Mouse (Mus musculus) retina, adult 2 months (tissue): ENCODE measurements around the gene Olfr666.
"Not testable (repeated sequence)": the region's sequence is repeated elsewhere in the genome, so short reads cannot be mapped to it uniquely, and the experiment has no call there.

Experiments used
- DNase-seq: peaks from one replicate; pipeline ENCODE4 v3.0.0-alpha.2; 2012; ENCODE audit warnings: low read depth, low spot score

The Olfr666 gene

GRCm38 (mm10) chr7:104895852-104896251 lies at the start of gene Olfr666:
Olfr666 (minus strand) TSS chr7:104895952.
- DNase-seq: no peak

GRCm38 (mm10) chr7:104933940-104934339 lies 38.2 kb upstream of the Olfr666 start, which contains the start of gene Olfr669:
Olfr669 (plus strand) TSS chr7:104934240.
- no peak for DNase-seq

- DNase-seq: no peak
Measured at GRCm38 (mm10) chr7:104927957-104928356, 32.2 kb upstream of the Olfr666 start, which contains the start of gene Olfr668. Olfr668 (minus strand) TSS chr7:104928057.

GRCm38 (mm10) chr7:104921382-104921781 lies 25.6 kb upstream of the Olfr666 start, which contains the start of gene Olfr667:
Olfr667 (minus strand) TSS chr7:104921482.
- DNase-seq: no peak

- no peak for DNase-seq
Measured at GRCm38 (mm10) chr7:104877731-104878130, 18.0 kb downstream of the Olfr666 start, which contains the start of gene Olfr665. Olfr665 (plus strand) TSS chr7:104878031.

- no peak for DNase-seq
Measured at GRCm38 (mm10) chr7:104861381-104861780, 34.4 kb downstream of the Olfr666 start.

- no peak for DNase-seq
Measured at GRCm38 (mm10) chr7:104857683-104858082, 38.1 kb downstream of the Olfr666 start.

GRCm38 (mm10) chr7:104856709-104857108 lies 39.0 kb downstream of the Olfr666 start, which contains the start of gene Usp17la:
Usp17la (plus strand) TSS chr7:104857009.
- not testable (repeated sequence) for DNase-seq

GRCm38 (mm10) chr7:104855248-104855750 lies 40.5 kb downstream of the Olfr666 start:
- no peak for DNase-seq

- DNase-seq: not testable (repeated sequence)
Measured at GRCm38 (mm10) chr7:104851546-104851945, 44.2 kb downstream of the Olfr666 start.

GRCm38 (mm10) chr7:104843731-104844287 lies 51.9 kb downstream of the Olfr666 start:
- DNase-seq: no peak

GRCm38 (mm10) chr7:104842503-104842902 lies 53.2 kb downstream of the Olfr666 start, which contains the start of gene Usp17lb:
Usp17lb (minus strand) TSS chr7:104842603.
- no peak for DNase-seq
